Comparison of ENCODE assay signal across 35 mouse cellular contexts in the genomic region with DNA sequence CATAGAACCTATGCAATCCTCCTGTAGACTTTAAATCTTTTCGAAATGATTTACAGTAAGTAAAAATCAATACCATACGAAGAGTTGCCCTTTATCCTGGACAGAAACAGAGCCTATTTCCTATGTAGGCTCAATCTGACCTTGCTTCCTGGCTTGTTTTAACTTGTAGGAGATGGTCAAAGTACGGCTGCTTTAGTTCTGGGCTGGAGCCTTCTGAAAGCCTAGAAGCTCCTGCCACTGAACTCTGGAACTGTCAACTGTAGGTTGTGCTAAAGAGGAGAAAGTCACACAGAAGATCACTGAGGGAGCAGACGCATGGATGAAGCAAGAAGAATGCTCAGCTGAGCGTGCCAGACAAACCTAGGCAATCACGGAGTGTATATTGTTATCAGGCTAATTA. TPM values are rescaled to one million over a fixed set of nuclear protein-coding genes. Genes with fewer than 3 reads are reported as not detected.
DNase-seq lines count a peak whose midpoint lies in the region; ATAC-seq and TF ChIP-seq lines count a peak whose summit lies in the region.
"Had no signal": no experiment of that assay in that cellular context is flagged by ENCODE, and none has a peak within 500 bp of the region (broad histone marks: within the 10 kb centered on the region; RNA-seq: fewer than 3 reads in every experiment).

No protein-coding gene starts in this region.

- intact Hi-C loops in gastrocnemius, adult 2 months (cut with DNase I): no loop called here

- DNase-seq in gastrocnemius, adult 2 months: no peak
- no peak for DNase-seq in gastrocnemius, postnatal 10 days
- peak; percentile 57 for DNase-seq in liver, adult 2 months (ENCODE audit: extremely low read depth, low read depth, low spot score)
- no peak for DNase-seq in liver, embryonic 11.5 days (ENCODE audit: low spot score)
- DNase-seq in spleen, adult 12 weeks (ENCODE audit: low spot score): no peak
- DNase-seq: adrenal gland, adult 8-10 months; cerebellum, adult 9-11 months; embryo, embryonic 11 days; forebrain, postnatal 0 days; gastrocnemius, postnatal 25 days; heart, postnatal 4 days; kidney, adult 8-10 months; left cerebral cortex, postnatal 4 days; lung, embryonic 14.5 days; lung, postnatal 14 days; right cerebral cortex, postnatal 25 days; thymus, adult 18-20 months; thymus, postnatal 25 days had no signal

- no peak overlapping the region for H3K4me3 ChIP-seq in gastrocnemius, adult 2 months
- H3K4me3 ChIP-seq in liver, adult 2 months (ENCODE audit: insufficient read depth, low read depth, low read length): no peak overlapping the region
- no peak overlapping the region for H3K4me3 ChIP-seq in liver, embryonic 11.5 days (ENCODE audit: low read depth, low read length)
- H3K4me3 ChIP-seq in intestine, embryonic 15.5 days (replicated peaks): no peak overlapping the region
- no peak overlapping the region for H3K4me3 ChIP-seq in small intestine, adult 2 months (ENCODE audit: low read depth, low read length)
- H3K4me3 ChIP-seq: embryonic facial prominence, embryonic 12.5 days; forebrain, embryonic 10.5 days; heart, embryonic 12.5 days; hindbrain, embryonic 13.5 days; midbrain, embryonic 15.5 days had no signal

- peaks cover 5% of the 10 kb centered on the region for H3K4me1 ChIP-seq in liver, adult 2 months (ENCODE audit: control insufficient read depth, insufficient read depth, low read length)
- peaks cover 2% of the 10 kb centered on the region for H3K4me1 ChIP-seq in liver, embryonic 11.5 days (replicated peaks; ENCODE audit: control insufficient read depth, insufficient read depth, low read length)
- H3K4me1 ChIP-seq in intestine, embryonic 15.5 days (replicated peaks): peaks cover 12% of the 10 kb centered on the region; the same call in 1 of the 2 replicates
- peaks cover 8% of the 10 kb centered on the region; the same call in 1 of the 2 replicates for H3K4me1 ChIP-seq in small intestine, adult 2 months (ENCODE audit: control insufficient read depth, insufficient read depth, insufficient read length, low read length)
- H3K4me1 ChIP-seq: hindbrain, embryonic 13.5 days; midbrain, embryonic 15.5 days had no signal

- TF ChIP-seq CTCF in gastrocnemius, adult 2 months (IDR thresholded peaks at IDR 0.05): no peak
- TF ChIP-seq CTCF in liver, adult 2 months (IDR thresholded peaks at IDR 0.05; ENCODE audit: low read depth, low read length): no peak
- TF ChIP-seq CTCF in small intestine, adult 2 months (IDR thresholded peaks at IDR 0.05; ENCODE audit: extremely low read depth, insufficient read length, insufficient replicate concordance, low read depth, low read length): no peak

- H3K27ac ChIP-seq in gastrocnemius, adult 2 months: peak overlapping the region; percentile 55; the same call in 1 of the 2 replicates
- H3K27ac ChIP-seq in liver, adult 2 months (replicated peaks; ENCODE audit: insufficient read depth, low read depth, low read length): no peak overlapping the region
- H3K27ac ChIP-seq in liver, embryonic 11.5 days (ENCODE audit: low read depth, low read length): no peak overlapping the region
- 0 out of 2 replicates have a peak overlapping the region, but pooled peaks have one; percentile 40 for H3K27ac ChIP-seq in intestine, embryonic 15.5 days
- H3K27ac ChIP-seq in small intestine, adult 2 months (ENCODE audit: insufficient read depth, low read depth, low read length): peak overlapping the region; percentile 21; the same call in 1 of the 2 replicates
- H3K27ac ChIP-seq: embryonic facial prominence, embryonic 12.5 days; forebrain, embryonic 10.5 days; hindbrain, embryonic 13.5 days; midbrain, embryonic 15.5 days; stomach, postnatal 0 days had no signal

- ATAC-seq in liver, embryonic 11.5 days (replicated peaks; ENCODE audit: low FRiP score): no peak
- peak; percentile 77 for ATAC-seq in intestine, embryonic 15.5 days
- ATAC-seq: forebrain, postnatal 0 days; midbrain, embryonic 15.5 days had no signal

- H3K79me2 ChIP-seq in liver, adult 2 months (ENCODE audit: control insufficient read depth, insufficient read depth, low read length): no peaks in the 10 kb centered on the region

- no peaks in the 10 kb centered on the region for H3K27me3 ChIP-seq in liver, adult 2 months (ENCODE audit: control insufficient read depth, insufficient read depth, low read length)
- H3K27me3 ChIP-seq in liver, embryonic 11.5 days (replicated peaks; ENCODE audit: control insufficient read depth, insufficient read depth, low read length): no peaks in the 10 kb centered on the region
- no peaks in the 10 kb centered on the region for H3K27me3 ChIP-seq in intestine, embryonic 15.5 days (replicated peaks)
- H3K27me3 ChIP-seq in small intestine, adult 2 months (ENCODE audit: control insufficient read depth, insufficient read depth, low read length): no peaks in the 10 kb centered on the region
- H3K27me3 ChIP-seq: embryonic facial prominence, embryonic 12.5 days; heart, embryonic 12.5 days; hindbrain, embryonic 13.5 days; midbrain, embryonic 15.5 days had no signal

- H3K36me3 ChIP-seq in liver, adult 2 months (ENCODE audit: control insufficient read depth, insufficient read depth, low read length): no peaks in the 10 kb centered on the region
- H3K36me3 ChIP-seq in liver, embryonic 11.5 days (ENCODE audit: control insufficient read depth, insufficient read depth, low read length): no peaks in the 10 kb centered on the region
- no peaks in the 10 kb centered on the region for H3K36me3 ChIP-seq in intestine, embryonic 15.5 days
- 0 out of 2 replicates have a peak, but pooled peaks cover 2% of the 10 kb centered on the region for H3K36me3 ChIP-seq in small intestine, adult 2 months (ENCODE audit: control insufficient read depth, insufficient read depth, low read length)
- H3K36me3 ChIP-seq: embryonic facial prominence, embryonic 12.5 days; forebrain, embryonic 10.5 days; G1E; heart, embryonic 12.5 days; hindbrain, embryonic 13.5 days; midbrain, embryonic 15.5 days had no signal

- H3K9ac ChIP-seq in liver, adult 2 months (ENCODE audit: low read depth, low read length): no peak overlapping the region
- H3K9ac ChIP-seq in liver, embryonic 11.5 days (ENCODE audit: low read depth, low read length): no peak overlapping the region
- H3K9ac ChIP-seq in intestine, embryonic 15.5 days: no peak overlapping the region
- H3K9ac ChIP-seq: embryonic facial prominence, embryonic 12.5 days; forebrain, postnatal 0 days; heart, embryonic 12.5 days; hindbrain, embryonic 13.5 days; lung, embryonic 14.5 days; midbrain, embryonic 15.5 days had no signal

- no peak overlapping the region for H3K4me2 ChIP-seq in liver, embryonic 11.5 days
- H3K4me2 ChIP-seq in intestine, embryonic 15.5 days (replicated peaks): no peak overlapping the region
- H3K4me2 ChIP-seq: embryonic facial prominence, embryonic 12.5 days; heart, embryonic 12.5 days; hindbrain, embryonic 13.5 days; lung, embryonic 14.5 days; midbrain, embryonic 15.5 days had no signal

- WGBS in liver, adult 2 months: 24% methylated on average over 6 of the region's 6 CpGs
- WGBS in liver, embryonic 11.5 days: 79% methylated on average over 6 of the region's 6 CpGs
- 70% methylated on average over 6 of the region's 6 CpGs for WGBS in intestine, embryonic 15.5 days
- 35% methylated on average over 6 of the region's 6 CpGs for WGBS in small intestine, adult 2 months

- H3K9me3 ChIP-seq in liver, embryonic 11.5 days (ENCODE audit: control insufficient read depth, low read length): no peaks in the 10 kb centered on the region
- no peaks in the 10 kb centered on the region for H3K9me3 ChIP-seq in intestine, embryonic 15.5 days
- H3K9me3 ChIP-seq: embryonic facial prominence, embryonic 12.5 days; forebrain, embryonic 10.5 days; G1E; heart, embryonic 12.5 days; hindbrain, embryonic 13.5 days; midbrain, embryonic 15.5 days had no signal

- TF ChIP-seq POLR2A in liver, adult 2 months (IDR thresholded peaks at IDR 0.05; ENCODE audit: extremely low read depth, insufficient read depth, low read length): no peak
- no peak for TF ChIP-seq POLR2A in small intestine, adult 2 months (IDR thresholded peaks at IDR 0.05; ENCODE audit: low read depth, low read length)

RNA-seq across cellular contexts. Expression of gene Gm10974, which starts 5.3 kb away (rescaled TPM):
- total RNA-seq in gastrocnemius, adult 2 months (2021): not detected
- total RNA-seq in gastrocnemius, postnatal 10 days (2021): not detected
- total RNA-seq in liver, adult 2 months (2014; rRNA removed): not detected in 2 replicates
- not detected in 2 replicates for polyA plus RNA-seq in liver, adult 2 months (2012; rRNA removed)
- not detected in 2 replicates for polyA plus RNA-seq in liver, embryonic 11.5 days (2014; fragmentation: Nextera tagmentation; extraction: Ambion mirVana)
- polyA plus RNA-seq in intestine, embryonic 15.5 days (2015; fragmentation: Nextera tagmentation; extraction: Ambion mirVana): not detected in 2 replicates
- not detected in 2 replicates for polyA plus RNA-seq in small intestine, adult 2 months (2012; rRNA removed)
- total RNA-seq: adrenal gland, adult 8-10 months; forebrain, postnatal 0 days; G1E; gastrocnemius, postnatal 25 days; heart, adult 18-20 months; heart, postnatal 4 days; layer of hippocampus, adult 8-10 months; layer of hippocampus, postnatal 25 days; left cerebral cortex, postnatal 4 days; neutrophil, adult 5-6 weeks had no signal
- polyA plus RNA-seq: embryonic facial prominence, embryonic 12.5 days; forebrain, embryonic 10.5 days; forebrain, postnatal 0 days; G1E; heart, embryonic 12.5 days; heart, postnatal 0 days; hindbrain, embryonic 13.5 days; limb, embryonic 14.5 days; lung, embryonic 14.5 days; midbrain, embryonic 15.5 days; neural tube, embryonic 11.5 days; spleen, adult 2 months; stomach, postnatal 0 days had no signal

RNA-seq across cellular contexts. Expression of gene Lrrk1, which starts 17.2 kb away (rescaled TPM):
- total RNA-seq in gastrocnemius, adult 2 months (2021): 1 to 10 TPM; 3.0 to 6.4 TPM
- total RNA-seq in gastrocnemius, postnatal 10 days (2021): 1 to 10 TPM; 7.7 to 9.2 TPM
- 7.4 and 7.8 TPM in 2 replicates for total RNA-seq in liver, adult 2 months (2014; rRNA removed)
- 10.4 and 15.0 TPM in 2 replicates for polyA plus RNA-seq in liver, adult 2 months (2012; rRNA removed)
- 8.9 and 9.3 TPM in 2 replicates for polyA plus RNA-seq in liver, embryonic 11.5 days (2014; fragmentation: Nextera tagmentation; extraction: Ambion mirVana)
- 15.7 and 16.9 TPM in 2 replicates for polyA plus RNA-seq in intestine, embryonic 15.5 days (2015; fragmentation: Nextera tagmentation; extraction: Ambion mirVana)
- polyA plus RNA-seq in small intestine, adult 2 months (2012; rRNA removed): 18.9 and 23.1 TPM in 2 replicates
- polyA plus RNA-seq: G1E had no signal

RNA-seq across cellular contexts. Expression of gene Aldh1a3, which starts 56.3 kb away (rescaled TPM):
- total RNA-seq in gastrocnemius, adult 2 months (2021): 1 to 10 TPM; 2.0 to 2.5 TPM
- total RNA-seq in gastrocnemius, postnatal 10 days (2021): 1 to 10 TPM; 7.4 to 9.0 TPM
- 0.40 and 0.65 TPM in 2 replicates for total RNA-seq in liver, adult 2 months (2014; rRNA removed)
- 0.17 TPM in 1 of 2 replicates, not detected in the other for polyA plus RNA-seq in liver, adult 2 months (2012; rRNA removed)
- 2.9 TPM in 2 replicates for polyA plus RNA-seq in liver, embryonic 11.5 days (2014; fragmentation: Nextera tagmentation; extraction: Ambion mirVana)
- 16.9 and 17.6 TPM in 2 replicates for polyA plus RNA-seq in intestine, embryonic 15.5 days (2015; fragmentation: Nextera tagmentation; extraction: Ambion mirVana)
- polyA plus RNA-seq in small intestine, adult 2 months (2012; rRNA removed): 7.1 and 11.1 TPM in 2 replicates
- total RNA-seq: neutrophil, adult 5-6 weeks had no signal
- polyA plus RNA-seq: G1E had no signal

Comparison
In these comparisons a context has a peak if more than half of its experiments do, and no peak if none do; other contexts are left out.
1. H3K27ac ChIP-seq: peak in gastrocnemius, adult 2 months (single experiment), intestine, embryonic 15.5 days (single experiment) and small intestine, adult 2 months (single experiment); none in liver, adult 2 months (single experiment) and liver, embryonic 11.5 days (single experiment).